Mouse (Mus musculus) erythroblast, embryonic 14.5 days (primary cell): ENCODE data around the gene Slc47a2. TPM values are rescaled to one million over a fixed set of nuclear protein-coding genes. Genes with fewer than 3 reads are reported as not detected.

Experiments
- H3K27me3 ChIP-seq: 2 replicates; pipeline ENCODE4 v1.6.1; 2012; ENCODE audit warnings: inconsistent platforms; ENCODE audit not compliant: control insufficient read depth
- H3K36me3 ChIP-seq: 2 replicates; pipeline ENCODE4 v1.6.1; 2012; ENCODE audit warnings: mild to moderate bottlenecking, inconsistent platforms; ENCODE audit not compliant: control insufficient read depth
- H3K4me1 ChIP-seq: 2 replicates; pipeline ENCODE4 v1.6.1; 2012; ENCODE audit warnings: inconsistent platforms; ENCODE audit not compliant: control insufficient read depth
- H3K4me3 ChIP-seq: replicated peaks from 2 replicates; pipeline ENCODE3; 2012; ENCODE audit warnings: moderate library complexity, mild to moderate bottlenecking, inconsistent platforms
- H3K9me3 ChIP-seq: 2 replicates; pipeline ENCODE4 v1.6.1; 2012; ENCODE audit warnings: low read length, inconsistent platforms, mixed read lengths; ENCODE audit not compliant: control insufficient read depth
- GATA1 ChIP-seq: IDR thresholded peaks from 2 replicates; pipeline ENCODE4 v1.6.1; 2012; ENCODE audit warnings: low read length, inconsistent platforms, mixed read lengths
- TAL1 ChIP-seq: IDR thresholded peaks from 3 replicates; pipeline ENCODE4 v1.6.1; 2012; ENCODE audit warnings: low read length, inconsistent platforms, mixed read lengths
- polyA plus RNA-seq: library from polyadenylated mRNA; stranded (reverse); fragments of >175 nt; gene quantifications from 2 replicates; pipeline ENCODE4 v1.2.3, GENCODE M21; 2012

Gene Slc47a2
- polyA plus RNA-seq: not detected in 2 replicates

DNA sequence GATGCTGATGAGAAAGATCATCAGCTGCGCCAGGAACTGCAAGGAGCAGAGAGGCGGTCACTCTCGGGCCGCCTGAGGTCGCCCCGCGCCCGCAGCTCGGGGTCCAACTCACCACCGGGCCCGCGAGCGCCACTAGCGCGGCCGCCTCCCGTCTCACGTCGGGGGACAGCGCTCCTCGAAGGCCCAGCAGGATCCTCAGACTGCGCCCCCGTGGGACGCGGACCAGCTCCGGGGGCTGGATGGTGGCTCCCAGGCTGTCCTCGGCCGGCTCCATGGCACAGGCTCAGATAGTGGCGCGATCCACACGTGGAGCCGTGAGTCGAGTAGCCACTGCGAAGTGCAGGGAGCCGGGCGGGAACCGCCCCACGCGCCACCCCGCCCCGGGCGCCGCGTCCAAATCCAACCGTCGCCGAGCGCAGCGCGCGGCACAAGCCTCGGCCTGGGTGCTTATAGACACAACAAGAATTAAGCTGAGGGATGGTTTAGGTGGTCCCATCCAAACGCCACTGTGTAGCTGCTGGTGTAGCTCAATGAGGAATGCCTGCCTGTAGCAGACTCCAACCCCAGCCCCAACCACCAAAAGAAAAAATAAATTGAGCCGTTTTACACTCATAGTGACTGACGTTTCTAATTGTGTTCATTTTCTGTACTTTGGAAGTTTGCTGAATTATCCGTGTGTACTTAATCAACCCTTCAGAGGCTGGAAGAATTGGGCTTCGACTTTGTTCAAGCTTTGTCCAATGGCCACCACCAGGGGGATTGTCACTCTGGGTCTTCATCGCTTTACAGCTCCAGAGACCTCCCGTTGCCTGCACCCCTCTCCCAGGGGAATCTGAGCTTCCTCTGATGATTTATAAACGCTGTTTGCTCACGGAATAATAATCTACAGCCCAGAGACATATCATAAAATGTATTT, at the start of gene Slc47a2:
Slc47a2 (minus strand) TSS at position 356 of the 916 bp plus-strand sequence.
- TF ChIP-seq GATA1 (no peak), TAL1 (no peak)
- no peak within 1 kb of the TSS for H3K4me3 ChIP-seq
- no peaks in the 10 kb centered on the region for H3K4me1 ChIP-seq
- no peaks in the 10 kb centered on the region for H3K36me3 ChIP-seq
- no peaks in the 10 kb centered on the region for H3K9me3 ChIP-seq
- H3K27me3 ChIP-seq: peaks cover 43% of the 10 kb centered on the region

GRCm38 (mm10) chr11:61388936-61389335, 46.3 kb upstream of the Slc47a2 start:
- TF ChIP-seq TAL1: no peak
- no peak for TF ChIP-seq GATA1
- H3K9me3 ChIP-seq: peaks cover 5% of the 10 kb centered on the region
- no peaks in the 10 kb centered on the region for H3K36me3 ChIP-seq
- no peaks in the 10 kb centered on the region for H3K4me1 ChIP-seq
- H3K27me3 ChIP-seq: no peaks in the 10 kb centered on the region
- no peak overlapping the region for H3K4me3 ChIP-seq

DNA sequence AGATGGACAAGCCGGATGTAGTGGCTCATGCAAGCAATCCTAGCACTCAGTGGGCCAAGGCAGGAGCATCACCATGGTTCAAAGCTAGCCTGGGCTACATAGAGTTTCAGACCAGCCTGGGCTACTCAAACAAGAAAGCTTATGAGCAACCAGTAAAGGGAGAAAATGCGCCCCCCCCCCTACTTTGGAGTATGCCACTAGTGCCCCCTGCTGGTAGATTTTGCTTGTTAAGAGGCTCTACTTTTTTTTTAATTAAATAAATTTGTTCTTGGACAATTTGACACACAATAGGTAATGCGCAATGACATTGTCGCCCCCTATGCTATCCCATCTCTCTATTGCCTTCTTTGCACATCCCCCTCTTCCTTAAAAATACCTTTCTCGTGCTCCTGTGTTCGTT, 45.4 kb upstream of the Slc47a2 start:
- H3K36me3 ChIP-seq: no peaks in the 10 kb centered on the region
- no peaks in the 10 kb centered on the region for H3K4me1 ChIP-seq
- H3K27me3 ChIP-seq: no peaks in the 10 kb centered on the region
- peaks cover 5% of the 10 kb centered on the region for H3K9me3 ChIP-seq
- no peak overlapping the region for H3K4me3 ChIP-seq
- TF ChIP-seq TAL1: no peak
- no peak for TF ChIP-seq GATA1

- peaks cover 8% of the 10 kb centered on the region for H3K9me3 ChIP-seq
- TF ChIP-seq TAL1: no peak
- TF ChIP-seq GATA1: no peak
- no peaks in the 10 kb centered on the region for H3K36me3 ChIP-seq
- H3K27me3 ChIP-seq: no peaks in the 10 kb centered on the region
- H3K4me1 ChIP-seq: no peaks in the 10 kb centered on the region
- no peak overlapping the region for H3K4me3 ChIP-seq
Observed at GRCm38 (mm10) chr11:61387233-61387632, 44.6 kb upstream of the Slc47a2 start.

GRCm38 (mm10) chr11:61385725-61386124, 43.1 kb upstream of the Slc47a2 start:
- Histone ChIP-seq H3K27me3 (no peaks in the 10 kb centered on the region), H3K36me3 (no peaks in the 10 kb centered on the region), H3K4me1 (no peaks in the 10 kb centered on the region), H3K9me3 (peaks cover 3% of the 10 kb centered on the region), H3K4me3 (no peak overlapping the region)
- TF ChIP-seq TAL1: no peak
- TF ChIP-seq GATA1: no peak

GRCm38 (mm10) chr11:61381272-61381671, 38.6 kb upstream of the Slc47a2 start:
- peaks cover 31% of the 10 kb centered on the region for H3K27me3 ChIP-seq
- H3K4me3 ChIP-seq: no peak overlapping the region
- H3K9me3 ChIP-seq: peaks cover 3% of the 10 kb centered on the region; the same call in 1 of the 2 replicates
- TF ChIP-seq GATA1: no peak
- TF ChIP-seq TAL1: no peak
- H3K36me3 ChIP-seq: no peaks in the 10 kb centered on the region
- H3K4me1 ChIP-seq: no peaks in the 10 kb centered on the region

- Histone ChIP-seq H3K9me3 (peaks cover 3% of the 10 kb centered on the region; the same call in 1 of the 2 replicates), H3K36me3 (no peaks in the 10 kb centered on the region), H3K4me3 (no peak overlapping the region), H3K4me1 (no peaks in the 10 kb centered on the region), H3K27me3 (peaks cover 31% of the 10 kb centered on the region)
- TF ChIP-seq GATA1 (no peak), TAL1 (no peak)
Observed at GRCm38 (mm10) chr11:61378651-61379050, 36.0 kb upstream of the Slc47a2 start.

DNA sequence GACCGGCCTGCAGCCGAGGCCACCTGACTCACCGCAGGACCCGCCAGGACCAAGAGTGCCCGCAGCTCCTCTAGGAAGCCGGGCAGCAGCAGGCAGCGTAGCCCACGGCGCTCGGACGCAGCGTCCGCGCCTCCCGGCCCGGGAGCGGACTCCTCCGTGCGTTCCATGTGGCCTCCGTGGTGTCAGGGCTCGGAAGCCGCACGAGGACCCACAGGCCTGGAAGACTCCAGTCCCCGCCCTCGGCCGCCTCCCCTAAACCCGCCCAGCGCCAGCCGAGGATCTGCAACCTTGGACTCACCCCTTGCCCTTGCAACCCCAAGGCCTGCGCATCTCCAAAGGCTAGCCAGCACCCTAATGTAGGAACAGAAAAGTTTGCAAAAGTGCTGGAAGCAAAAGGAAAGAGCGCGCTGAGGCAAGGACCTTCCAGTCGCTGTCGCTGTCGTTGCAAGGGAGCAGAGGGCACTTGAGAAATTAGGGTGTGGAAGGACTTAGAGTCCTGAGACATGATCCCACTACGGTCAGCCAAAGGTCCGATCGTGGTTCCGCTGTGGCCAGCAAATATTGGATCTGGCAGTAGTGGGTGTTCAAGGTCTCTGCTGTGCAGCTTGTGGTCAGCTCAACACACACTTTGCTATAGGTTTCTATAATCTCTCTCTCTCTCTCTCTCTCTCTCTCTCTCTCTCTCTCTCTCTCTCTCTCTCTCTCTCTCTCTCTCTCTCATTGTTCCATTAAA, 35.4 kb upstream of the Slc47a2 start, which contains the start of gene Slc47a1:
Slc47a1 (minus strand) TSS at position 465 of the 733 bp plus-strand sequence.
- Histone ChIP-seq H3K4me1 (no peaks in the 10 kb centered on the region), H3K9me3 (peaks cover 3% of the 10 kb centered on the region; the same call in 1 of the 2 replicates), H3K36me3 (no peaks in the 10 kb centered on the region; the same call in 1 of the 2 replicates), H3K4me3 (peak within 1 kb of the TSS; percentile 16), H3K27me3 (peaks cover 31% of the 10 kb centered on the region)
- TF ChIP-seq GATA1 (no peak), TAL1 (no peak)

DNA sequence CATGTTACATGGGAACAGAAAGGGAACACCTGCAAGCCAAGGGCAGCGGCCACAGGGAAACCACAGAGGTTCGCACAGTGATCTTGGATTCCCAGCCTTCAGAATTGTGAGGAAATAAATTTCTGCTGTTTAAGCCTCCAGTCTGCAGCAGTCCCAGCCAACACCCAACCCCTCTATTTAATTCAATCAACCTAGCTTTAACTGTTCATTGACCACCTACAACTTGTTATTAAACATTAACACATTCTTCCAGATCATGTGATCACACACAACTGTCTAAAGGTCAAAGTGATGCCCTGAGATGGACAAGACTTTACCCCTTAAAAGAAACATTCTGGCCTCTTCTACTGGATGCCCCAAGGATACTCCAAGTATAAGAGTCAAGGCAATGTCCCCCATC, 26.0 kb upstream of the Slc47a2 start:
- Histone ChIP-seq H3K4me1 (no peaks in the 10 kb centered on the region), H3K27me3 (no peaks in the 10 kb centered on the region), H3K9me3 (no peaks in the 10 kb centered on the region), H3K36me3 (no peaks in the 10 kb centered on the region; the same call in 1 of the 2 replicates), H3K4me3 (no peak overlapping the region)
- no peak for TF ChIP-seq TAL1
- TF ChIP-seq GATA1: no peak
